Mouse (Mus musculus): ENCODE measurements around the gene Dop1b.

DNA sequence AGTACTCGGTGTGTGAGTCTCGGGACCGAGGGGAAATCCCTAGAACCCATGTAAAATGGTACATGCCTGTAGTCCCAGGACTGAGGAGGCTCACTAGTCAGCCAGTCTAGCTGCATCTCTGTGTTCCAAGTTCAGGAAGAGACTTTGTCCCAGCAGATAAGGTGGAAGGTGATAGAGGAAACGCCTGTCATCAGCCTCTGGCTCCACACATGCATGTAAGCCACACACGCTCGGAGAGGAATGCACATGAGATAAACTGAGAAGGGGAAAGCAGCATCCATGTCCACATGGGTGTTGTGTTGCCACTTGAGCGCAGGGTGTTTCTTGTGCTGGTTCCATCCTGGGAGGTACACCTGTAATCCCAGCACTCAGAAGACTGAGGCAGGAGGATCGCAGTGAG lies 19.6 kb downstream of the Dop1b start:
- TF ChIP-seq CTCF (IDR thresholded peaks at IDR 0.05; ENCODE audit: insufficient read depth, low read depth, low read length): no peak
- TF ChIP-seq POLR2A (IDR thresholded peaks at IDR 0.05; ENCODE audit: insufficient read depth, low read depth, low read length): no peak

All from olfactory bulb, adult 2 months (tissue).